In genomic region chr15:97127771-97128170, GRCm38 (mm10) we compare ENCODE assay signal across 22 mouse cellular contexts.
DNase-seq lines count a peak whose midpoint lies in the region; ATAC-seq and TF ChIP-seq lines count a peak whose summit lies in the region.
"Had no signal": no experiment of that assay in that cellular context is flagged by ENCODE, and none has a peak within 500 bp of the region (broad histone marks: within the 10 kb centered on the region; RNA-seq: fewer than 3 reads in every experiment).

No protein-coding gene starts in this region.

- 67% methylated on average over 8 of the region's 8 CpGs for WGBS in heart, embryonic 10.5 days
- 68% methylated on average over 8 of the region's 8 CpGs for WGBS in heart, embryonic 12.5 days
- 83% methylated on average over 8 of the region's 8 CpGs for WGBS in heart, adult 2 months
- WGBS in midbrain, embryonic 11.5 days, result 95% methylated on average over 8 of the region's 8 CpGs
- WGBS in midbrain, embryonic 14.5 days, result 92% methylated on average over 8 of the region's 8 CpGs

- H3K9me3 ChIP-seq in heart, embryonic 10.5 days, result no peaks in the 10 kb centered on the region
- no peaks in the 10 kb centered on the region for H3K9me3 ChIP-seq in heart, embryonic 12.5 days (replicated peaks)
- H3K9me3 ChIP-seq in midbrain, embryonic 11.5 days (ENCODE audit: control insufficient read depth, low read length), result no peaks in the 10 kb centered on the region
- H3K9me3 ChIP-seq in midbrain, embryonic 14.5 days (ENCODE audit: control insufficient read depth, low read length), result no peaks in the 10 kb centered on the region
- H3K9me3 ChIP-seq: embryonic facial prominence, embryonic 13.5 days; embryonic facial prominence, embryonic 15.5 days; forebrain, embryonic 10.5 days; forebrain, embryonic 12.5 days had no signal

- no peak overlapping the region for H3K4me2 ChIP-seq in heart, embryonic 12.5 days
- no peak overlapping the region for H3K4me2 ChIP-seq in midbrain, embryonic 11.5 days
- no peak overlapping the region for H3K4me2 ChIP-seq in midbrain, embryonic 14.5 days (ENCODE audit: low read length)
- H3K4me2 ChIP-seq: embryonic facial prominence, embryonic 13.5 days; embryonic facial prominence, embryonic 15.5 days; forebrain, embryonic 12.5 days had no signal

- no peak for TF ChIP-seq POLR2A in heart, adult 2 months (IDR thresholded peaks at IDR 0.05; ENCODE audit: insufficient read depth, low read depth, low read length)

- H3K27ac ChIP-seq in heart, embryonic 10.5 days, result peak overlapping the region; percentile 69; the same call in 1 of the 2 replicates
- 0 out of 2 replicates have a peak overlapping the region, but pooled peaks have one; percentile 12 for H3K27ac ChIP-seq in heart, embryonic 12.5 days (ENCODE audit: poor library complexity, severe bottlenecking)
- H3K27ac ChIP-seq in heart, adult 2 months, result no peak overlapping the region
- H3K27ac ChIP-seq in midbrain, embryonic 11.5 days (ENCODE audit: low read depth, low read length), result no peak overlapping the region
- no peak overlapping the region for H3K27ac ChIP-seq in midbrain, embryonic 14.5 days (replicated peaks; ENCODE audit: low read depth, low read length)
- H3K27ac ChIP-seq: embryonic facial prominence, embryonic 13.5 days; embryonic facial prominence, embryonic 15.5 days; forebrain, embryonic 10.5 days; forebrain, embryonic 12.5 days had no signal

- H3K4me3 ChIP-seq in heart, embryonic 10.5 days, result no peak overlapping the region
- H3K4me3 ChIP-seq in heart, embryonic 12.5 days, result no peak overlapping the region
- no peak overlapping the region for H3K4me3 ChIP-seq in heart, adult 2 months
- no peak overlapping the region for H3K4me3 ChIP-seq in midbrain, embryonic 11.5 days (ENCODE audit: low read depth, low read length)
- H3K4me3 ChIP-seq in midbrain, embryonic 14.5 days (replicated peaks; ENCODE audit: low read depth, low read length), result no peak overlapping the region
- H3K4me3 ChIP-seq: embryonic facial prominence, embryonic 13.5 days; embryonic facial prominence, embryonic 15.5 days; erythroblast, embryonic 14.5 days; forebrain, embryonic 10.5 days; forebrain, embryonic 12.5 days had no signal

- H3K4me1 ChIP-seq in heart, embryonic 10.5 days, result peaks cover 12% of the 10 kb centered on the region; the same call in 1 of the 2 replicates
- H3K4me1 ChIP-seq in heart, embryonic 12.5 days (replicated peaks), result peaks cover 16% of the 10 kb centered on the region
- no peaks in the 10 kb centered on the region for H3K4me1 ChIP-seq in heart, adult 2 months (ENCODE audit: control insufficient read depth, insufficient read depth, low read length)
- no peaks in the 10 kb centered on the region for H3K4me1 ChIP-seq in midbrain, embryonic 11.5 days (ENCODE audit: control insufficient read depth, insufficient read depth, low read length)
- H3K4me1 ChIP-seq in midbrain, embryonic 14.5 days (ENCODE audit: control insufficient read depth, insufficient read depth, low read length), result no peaks in the 10 kb centered on the region
- H3K4me1 ChIP-seq: embryonic facial prominence, embryonic 13.5 days; embryonic facial prominence, embryonic 15.5 days; forebrain, embryonic 10.5 days; forebrain, embryonic 12.5 days had no signal

- H3K9ac ChIP-seq in heart, embryonic 12.5 days, result no peak overlapping the region
- no peak overlapping the region for H3K9ac ChIP-seq in heart, adult 2 months (ENCODE audit: low read depth, low read length)
- H3K9ac ChIP-seq in midbrain, embryonic 11.5 days (ENCODE audit: low read length), result no peak overlapping the region
- H3K9ac ChIP-seq in midbrain, embryonic 14.5 days (replicated peaks; ENCODE audit: low read length), result no peak overlapping the region
- H3K9ac ChIP-seq: embryonic facial prominence, embryonic 13.5 days; embryonic facial prominence, embryonic 15.5 days; forebrain, embryonic 12.5 days had no signal

- no peaks in the 10 kb centered on the region for H3K36me3 ChIP-seq in heart, embryonic 10.5 days
- no peaks in the 10 kb centered on the region for H3K36me3 ChIP-seq in heart, embryonic 12.5 days
- no peaks in the 10 kb centered on the region for H3K36me3 ChIP-seq in heart, adult 2 months (ENCODE audit: control insufficient read depth, insufficient read depth, low read length)
- no peaks in the 10 kb centered on the region for H3K36me3 ChIP-seq in midbrain, embryonic 11.5 days (ENCODE audit: control insufficient read depth, insufficient read depth, low read length)
- H3K36me3 ChIP-seq in midbrain, embryonic 14.5 days (ENCODE audit: control insufficient read depth, insufficient read depth, low read length), result no peaks in the 10 kb centered on the region
- H3K36me3 ChIP-seq: embryonic facial prominence, embryonic 13.5 days; embryonic facial prominence, embryonic 15.5 days; forebrain, embryonic 10.5 days; forebrain, embryonic 12.5 days had no signal

- DNase-seq in heart, embryonic 10.5 days (ENCODE audit: low spot score), result peak; percentile 6
- DNase-seq in heart, postnatal 10 days, result no peak
- no peak for DNase-seq in heart, adult 2 months
- peak; percentile 78 for DNase-seq in midbrain, embryonic 11.5 days (ENCODE audit: low spot score, missing footprints)
- no peak for DNase-seq in midbrain, embryonic 14.5 days
- DNase-seq: adrenal gland, adult 2 months; adrenal gland, postnatal 10 days; adrenal gland, postnatal 25 days; cerebellum, adult 11 months; cerebellum, adult 18-20 months; cerebellum, adult 8-10 months; cerebellum, adult 9-11 months; cerebellum, postnatal 14 days; cerebellum, postnatal 36 days; embryo, embryonic 11 days had no signal

- TF ChIP-seq CTCF in heart, adult 2 months (IDR thresholded peaks at IDR 0.05), result no peak

- no peak for TF ChIP-seq EP300 in heart, adult 2 months (IDR thresholded peaks at IDR 0.05; ENCODE audit: insufficient read depth, low read depth, low read length)

- intact Hi-C loops in heart, postnatal 10 days (cut with DNase I), result no loop called here
- intact Hi-C loops in heart, adult 2 months (cut with DNase I), result no loop called here

- no peaks in the 10 kb centered on the region for H3K27me3 ChIP-seq in heart, embryonic 10.5 days (ENCODE audit: insufficient read depth, poor library complexity, severe bottlenecking)
- no peaks in the 10 kb centered on the region for H3K27me3 ChIP-seq in heart, embryonic 12.5 days (replicated peaks)
- H3K27me3 ChIP-seq in heart, adult 2 months (ENCODE audit: control insufficient read depth, insufficient read depth, low read length), result no peaks in the 10 kb centered on the region
- H3K27me3 ChIP-seq in midbrain, embryonic 11.5 days (ENCODE audit: control insufficient read depth, insufficient read depth, low read length), result no peaks in the 10 kb centered on the region
- no peaks in the 10 kb centered on the region for H3K27me3 ChIP-seq in midbrain, embryonic 14.5 days (ENCODE audit: control insufficient read depth, insufficient read depth, low read length)
- H3K27me3 ChIP-seq: embryonic facial prominence, embryonic 13.5 days; embryonic facial prominence, embryonic 15.5 days; forebrain, embryonic 12.5 days had no signal

- H3K79me2 ChIP-seq in heart, adult 2 months (replicated peaks; ENCODE audit: control insufficient read depth, insufficient read depth, low read length), result no peaks in the 10 kb centered on the region

- ATAC-seq in heart, embryonic 12.5 days (ENCODE audit: insufficient number of reproducible peaks, low FRiP score), result no peak
- ATAC-seq in midbrain, embryonic 11.5 days (ENCODE audit: low FRiP score), result no peak
- ATAC-seq in midbrain, embryonic 14.5 days (ENCODE audit: low FRiP score, low TSS enrichment), result no peak
- ATAC-seq: forebrain, embryonic 14.5 days had no signal

Comparison
In these comparisons a context has a peak if more than half of its experiments do, and no peak if none do; other contexts are left out.
1. DNase-seq: peak in heart, embryonic 10.5 days (single experiment) and midbrain, embryonic 11.5 days (single experiment); none in heart, postnatal 10 days (0 of 2), heart, adult 2 months (0 of 2) and midbrain, embryonic 14.5 days (single experiment).
2. H3K27ac ChIP-seq: peak in heart, embryonic 10.5 days (single experiment) and heart, embryonic 12.5 days (single experiment); none in heart, adult 2 months (single experiment), midbrain, embryonic 11.5 days (single experiment) and midbrain, embryonic 14.5 days (single experiment).